Mouse (Mus musculus) v-Abl transformed pro-B cells (cell line): ENCODE data around the gene Eml6.

Experiments used
- in situ Hi-C, 2 experiments: fragments of 400-800 bp; cut with MboI; formaldehyde crosslinking; loops; one replicate each; pipeline ENCODE4 v1.15.1; 2025; ENCODE audit not compliant: unreplicated experiment in 2 of 2

Eml6 gene

GRCm38 (mm10) chr11:30025835-30026472 lies at the start of gene Eml6:
Gene Eml6, minus strand, starts transcription at chr11:30026033.
- in situ Hi-C loops = no loop called here

- in situ Hi-C loops = no loop called here
Observed at GRCm38 (mm10) chr11:30057299-30057698, 31.5 kb upstream of the Eml6 start.

DNA sequence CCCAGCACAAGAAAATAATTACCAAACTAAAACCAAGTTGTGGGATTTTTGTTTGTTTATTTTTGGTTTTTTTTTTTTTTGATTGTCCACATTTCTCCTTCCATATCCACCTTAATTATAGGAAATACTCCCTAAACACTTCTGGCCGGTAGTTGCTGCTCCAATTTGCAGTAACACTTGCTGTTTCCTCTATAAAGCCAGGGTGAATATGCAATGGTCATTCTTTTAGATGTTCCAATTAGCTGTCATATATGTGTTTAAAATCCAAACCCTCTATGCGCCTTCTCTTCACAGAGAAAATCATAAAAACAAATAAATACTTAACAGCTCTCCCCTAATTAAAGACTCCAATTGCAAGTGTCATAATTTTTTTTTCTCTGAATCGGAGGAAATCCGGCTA lies 689 bp downstream of the Eml6 start:
- in situ Hi-C loops = no loop called here

GRCm38 (mm10) chr11:30024261-30025071 lies 1.4 kb downstream of the Eml6 start:
- in situ Hi-C loops = no loop called here

- in situ Hi-C loops = no loop called here
Observed at GRCm38 (mm10) chr11:29986257-29986656, 39.6 kb downstream of the Eml6 start.

DNA sequence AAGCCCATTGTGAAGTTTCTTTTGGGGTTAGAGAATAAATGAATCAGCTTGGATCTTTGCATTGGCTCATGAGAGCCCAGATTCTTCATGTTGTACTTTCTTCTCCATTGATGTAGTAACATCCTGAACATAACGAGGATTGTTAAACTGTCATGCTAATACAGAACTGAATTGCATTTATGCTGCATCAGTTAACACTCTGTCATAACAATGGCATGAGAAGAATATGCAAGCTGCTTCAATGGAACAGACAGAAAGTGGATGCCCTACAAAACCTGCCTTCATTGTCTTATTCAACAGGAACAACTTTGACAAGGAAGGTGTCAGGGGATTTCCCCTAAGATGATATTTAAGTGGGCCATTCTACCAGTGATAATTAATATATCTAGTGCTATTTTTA lies 57.0 kb downstream of the Eml6 start:
- in situ Hi-C loops = no loop called here

- in situ Hi-C loops = no loop called here
Observed at GRCm38 (mm10) chr11:29959366-29959765, 66.5 kb downstream of the Eml6 start.

- in situ Hi-C loops = no loop called here
Observed at GRCm38 (mm10) chr11:29944661-29945060, 81.2 kb downstream of the Eml6 start.

DNA sequence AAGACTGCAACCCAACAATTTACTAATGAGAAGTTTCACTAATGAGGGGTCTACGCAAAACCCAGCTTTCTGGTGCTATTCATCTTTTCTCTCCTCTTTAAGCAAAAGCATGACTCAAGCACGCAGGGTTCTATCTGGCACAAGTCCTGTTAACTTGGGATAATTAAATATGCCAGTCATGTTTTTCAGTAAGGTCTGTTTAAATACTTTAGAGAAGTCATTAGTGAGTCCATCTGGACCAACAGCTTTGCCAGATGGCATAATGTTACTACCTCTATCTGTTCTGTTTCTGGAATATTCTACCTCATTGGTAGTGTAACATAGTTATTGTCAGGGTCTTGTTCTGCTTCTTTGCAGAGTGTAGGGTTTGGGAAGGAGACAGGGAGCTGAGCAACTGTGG lies 101.5 kb downstream of the Eml6 start:
- in situ Hi-C loops = no loop called here

DNA sequence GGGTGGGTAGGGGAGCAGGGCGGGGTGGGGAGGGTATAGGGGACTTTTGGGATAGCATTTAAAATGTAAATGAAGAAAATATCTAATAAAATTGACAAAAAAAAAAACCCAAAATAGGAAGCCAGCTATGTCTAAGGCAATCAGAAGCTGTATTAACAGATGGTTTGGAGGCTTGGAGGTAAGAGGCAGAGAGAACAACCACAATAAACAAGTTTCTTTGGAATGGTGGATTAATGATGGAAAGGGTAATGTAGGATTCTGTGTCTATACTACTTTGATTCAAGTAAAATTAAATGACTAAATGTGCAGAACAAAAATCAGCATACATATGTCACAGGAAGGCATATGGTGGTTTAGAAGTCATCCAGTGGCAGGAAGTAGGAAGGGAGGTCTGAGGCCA lies 102.0 kb downstream of the Eml6 start:
- in situ Hi-C loops = no loop called here

- in situ Hi-C loops = no loop called here
Observed at GRCm38 (mm10) chr11:29913180-29913579, 112.7 kb downstream of the Eml6 start.

DNA sequence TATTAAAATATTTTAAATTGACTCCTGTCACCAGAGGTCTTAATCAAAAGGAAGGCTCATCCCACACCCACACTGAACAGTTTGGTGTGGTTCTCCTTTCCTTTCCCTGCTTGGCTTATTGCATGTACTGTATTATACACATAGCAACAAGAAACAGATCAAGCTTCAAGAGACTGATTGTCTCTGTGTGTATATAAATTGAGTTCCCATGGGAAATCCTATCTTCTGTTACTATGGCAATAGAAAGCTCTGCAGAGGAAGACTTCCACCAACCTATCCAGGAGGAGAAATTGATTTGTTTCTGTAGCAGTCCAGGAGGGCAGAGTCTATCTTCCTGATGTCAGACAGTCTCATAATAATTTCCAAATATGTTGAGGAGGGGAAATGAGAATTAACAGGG lies 116.5 kb downstream of the Eml6 start:
- in situ Hi-C loops = no loop called here

- in situ Hi-C loops = loop anchor here (5.0 to 25.0 kb wide), 6 partner anchors 170 to 1270 kb away; no protein-coding TSS in a partner anchor
Observed at GRCm38 (mm10) chr11:29885160-29885559, 140.7 kb downstream of the Eml6 start.

- in situ Hi-C loops = loop anchor here (10.0 to 25.0 kb wide), 5 partner anchors 170 to 1270 kb away; no protein-coding TSS in a partner anchor
Observed at GRCm38 (mm10) chr11:29884355-29884754, 141.5 kb downstream of the Eml6 start.

- in situ Hi-C loops = loop anchor here (10.0 to 25.0 kb wide), 5 partner anchors 168 to 1268 kb away; no protein-coding TSS in a partner anchor
Observed at GRCm38 (mm10) chr11:29883024-29883423, 142.8 kb downstream of the Eml6 start.

- in situ Hi-C loops = loop anchor here (10.0 to 25.0 kb wide), 5 partner anchors 165 to 1265 kb away; no protein-coding TSS in a partner anchor
Observed at GRCm38 (mm10) chr11:29879641-29880040, 146.2 kb downstream of the Eml6 start.

DNA sequence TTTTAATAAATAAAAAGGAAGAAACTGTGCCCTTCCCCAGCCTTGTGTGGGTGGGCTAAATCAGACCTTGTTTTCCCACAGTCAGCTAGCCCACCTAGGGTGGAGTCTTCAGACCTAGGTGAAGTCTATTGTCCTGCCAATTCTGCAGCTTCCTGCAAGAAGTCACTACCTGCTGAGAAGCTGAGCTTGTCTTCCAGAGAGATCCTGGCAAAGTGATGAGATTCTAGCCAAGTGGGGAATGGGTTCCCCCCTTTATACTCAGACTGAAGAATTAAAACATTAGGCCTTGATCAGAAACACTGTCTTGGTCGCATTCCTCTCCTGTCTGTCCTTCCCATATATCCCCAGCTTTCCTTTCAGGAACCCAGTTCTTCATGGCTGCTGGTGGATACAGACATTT lies 147.9 kb downstream of the Eml6 start:
- in situ Hi-C loops = loop anchor here in 1 of 2 experiments (25.0 kb wide), 2 partner anchors 316 to 334 kb away; no protein-coding TSS in a partner anchor

DNA sequence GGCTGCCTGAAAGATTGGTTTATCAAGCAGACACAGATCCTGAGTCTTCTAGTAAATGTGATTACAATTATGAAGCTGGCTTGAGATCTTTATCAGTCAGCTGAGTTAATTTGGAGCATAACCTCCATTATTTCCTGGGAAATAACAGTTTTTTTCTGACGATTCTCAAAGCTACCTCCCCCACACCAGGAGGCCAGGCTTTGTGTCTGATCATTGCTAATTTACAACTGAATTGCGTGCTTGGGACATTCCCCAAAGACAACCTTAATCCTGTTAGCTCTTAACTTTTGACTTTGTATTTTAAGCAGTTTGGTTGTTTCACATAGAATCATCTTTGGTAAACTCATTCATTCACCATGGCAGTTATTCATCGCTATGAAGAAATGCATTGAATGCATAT lies 148.6 kb downstream of the Eml6 start:
- in situ Hi-C loops = loop anchor here in 1 of 2 experiments (25.0 kb wide), 2 partner anchors 315 to 335 kb away; no protein-coding TSS in a partner anchor

DNA sequence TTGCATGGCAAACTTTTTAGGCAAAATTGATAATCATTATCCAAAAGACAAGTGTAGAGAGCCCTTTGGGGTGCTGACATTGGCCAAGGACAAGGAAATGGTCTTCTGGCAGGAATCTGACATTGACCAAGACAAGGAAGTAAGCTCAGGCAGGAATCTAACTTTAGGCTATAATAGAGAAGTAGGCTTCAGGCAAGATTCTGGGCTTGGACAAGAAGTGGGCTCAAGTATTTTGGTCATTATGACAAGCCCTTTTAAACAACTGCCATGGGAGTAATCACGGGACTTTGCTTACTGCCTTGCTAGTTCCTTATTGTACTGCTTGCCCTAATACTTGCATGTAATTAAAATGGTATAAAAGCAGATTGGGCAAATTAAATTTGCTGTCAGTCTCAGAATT lies 151.1 kb downstream of the Eml6 start:
- in situ Hi-C loops = loop anchor here in 1 of 2 experiments (25.0 kb wide), 2 partner anchors 312 to 338 kb away; no protein-coding TSS in a partner anchor

DNA sequence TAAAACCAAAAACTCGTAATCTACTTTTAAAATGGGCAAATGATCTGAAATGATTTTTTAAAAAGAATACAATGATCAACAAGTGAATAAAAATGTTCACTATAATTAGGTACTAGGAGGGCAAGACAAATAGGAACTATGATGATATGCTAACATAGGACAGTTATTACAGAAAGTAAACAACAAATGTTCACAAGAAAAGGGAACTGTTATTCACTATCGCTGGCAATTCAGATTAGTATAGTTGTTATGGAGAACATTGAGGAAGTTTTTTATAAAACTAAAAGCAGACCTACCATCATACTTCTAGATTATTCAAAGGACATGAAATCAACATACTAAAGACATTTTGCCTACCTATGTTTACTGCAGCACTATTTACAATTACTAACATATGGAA lies 155.7 kb downstream of the Eml6 start:
- in situ Hi-C loops = no loop called here

- in situ Hi-C loops = loop anchor here in 1 of 2 experiments (5.0 kb wide), 1 partner anchor 358 kb away; no protein-coding TSS in a partner anchor
Observed at GRCm38 (mm10) chr11:29864269-29864668, 161.6 kb downstream of the Eml6 start.
